Mouse (Mus musculus) myocyte (in vitro differentiated cells): ENCODE measurements around the gene Irf7.

ENCODE experiments used
- CEBPB ChIP-seq: IDR thresholded peaks from 2 replicates; pipeline ENCODE4 v1.6.1; 2011; ENCODE audit warnings: mild to moderate bottlenecking, moderate library complexity; ENCODE audit not compliant: poor library complexity, insufficient read depth, severe bottlenecking
- E2F4 ChIP-seq: IDR thresholded peaks from one replicate; pipeline ENCODE4 v1.6.1; 2011; ENCODE audit warnings: mild to moderate bottlenecking, control low read depth, moderate library complexity; ENCODE audit not compliant: insufficient read depth
- MAX ChIP-seq: IDR thresholded peaks from one replicate; pipeline ENCODE4 v1.6.1; 2011; ENCODE audit warnings: low read depth, mild to moderate bottlenecking, control low read depth
- MYOD1 ChIP-seq, 3 experiments: IDR thresholded peaks; one replicate each; pipeline ENCODE4 v1.6.1; 2011; ENCODE audit warnings: control low read depth in 2 of 3, low read depth in 2 of 3, mild to moderate bottlenecking in 2 of 3, moderate library complexity in 1 of 3; ENCODE audit not compliant: insufficient read length in 2 of 3, control insufficient read depth in 1 of 3
- MYOG ChIP-seq, 3 experiments: IDR thresholded peaks; one replicate each; pipeline ENCODE4 v1.6.1; 2011; ENCODE audit warnings: control low read depth in 2 of 3, low read depth in 2 of 3, mild to moderate bottlenecking in 2 of 3; ENCODE audit not compliant: insufficient read length in 2 of 3, control insufficient read depth in 1 of 3, insufficient read depth in 1 of 3
- POLR2A ChIP-seq: IDR thresholded peaks from one replicate; pipeline ENCODE4 v1.6.1; 2011; ENCODE audit warnings: low read depth, mild to moderate bottlenecking, control low read depth, moderate library complexity; ENCODE audit not compliant: insufficient read length
- POLR2AphosphoS2 ChIP-seq: IDR thresholded peaks from one replicate; pipeline ENCODE4 v1.6.1; 2011; ENCODE audit warnings: low read depth, control low read depth; ENCODE audit not compliant: insufficient read length
- SRF ChIP-seq: IDR thresholded peaks from one replicate; pipeline ENCODE4 v1.6.1; 2011; ENCODE audit warnings: low read depth; ENCODE audit not compliant: control insufficient read depth, insufficient read length
- TCF12 ChIP-seq: IDR thresholded peaks from one replicate; pipeline ENCODE4 v1.6.1; 2011; ENCODE audit warnings: mild to moderate bottlenecking, control low read depth; ENCODE audit not compliant: poor library complexity, insufficient read depth, severe bottlenecking
- USF1 ChIP-seq: IDR thresholded peaks from one replicate; pipeline ENCODE4 v1.6.1; 2011; ENCODE audit warnings: low read depth, mild to moderate bottlenecking, control low read depth, moderate library complexity

DNA sequence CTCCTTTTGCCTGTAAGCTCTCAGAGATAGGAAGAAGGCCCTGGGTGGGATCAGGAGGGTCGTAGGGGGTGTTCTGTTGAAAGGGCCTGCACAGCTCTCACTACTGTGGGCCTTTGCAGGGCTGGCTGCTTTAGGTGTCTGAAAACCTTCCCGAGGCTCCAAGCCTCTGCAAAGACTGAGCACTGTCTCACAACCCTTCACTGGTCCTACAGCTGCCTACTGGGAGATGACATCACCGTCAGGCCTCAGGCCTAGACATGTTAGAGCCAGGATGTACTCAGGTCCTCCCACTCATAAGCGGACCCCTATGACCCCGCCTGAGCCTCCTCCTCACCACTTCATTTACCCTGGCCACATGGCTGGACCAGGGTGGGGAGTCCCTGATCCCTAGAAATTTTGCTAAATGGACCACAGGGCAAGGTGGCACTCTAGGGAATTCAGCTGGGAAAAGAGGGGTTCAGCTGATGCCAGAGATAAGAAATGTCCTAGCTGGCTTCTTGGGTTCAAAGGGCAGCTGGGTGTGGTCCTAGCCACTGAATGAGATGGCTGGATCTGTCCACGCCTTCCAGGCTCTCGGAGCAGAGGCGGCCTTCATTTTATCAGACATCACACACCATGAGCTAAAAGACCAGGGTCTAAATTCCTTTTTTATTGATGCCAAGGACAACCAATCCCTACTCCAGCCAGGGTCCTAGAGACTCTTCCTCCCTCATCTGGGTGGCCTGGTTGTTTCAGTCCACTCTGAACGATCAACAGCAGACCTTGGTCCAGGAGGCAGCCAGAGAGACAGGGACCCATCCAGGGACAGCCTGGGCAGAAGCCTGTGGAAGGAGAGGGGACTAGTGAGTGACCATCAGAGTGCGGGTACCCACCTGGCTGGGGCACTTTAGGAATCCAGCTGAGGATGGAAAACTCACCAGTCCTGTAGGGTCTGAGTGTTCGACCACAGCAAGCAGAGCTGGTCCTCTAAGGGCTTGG lies 11.7 kb upstream of the Irf7 start:
- TF ChIP-seq MYOD1 (IDR thresholded peaks at IDR 0.05; ENCODE audit: control insufficient read depth in 1 of 3, insufficient read length in 2 of 3, low read depth in 2 of 3): no peak
- TF ChIP-seq POLR2A: no peak
- TF ChIP-seq CEBPB: no peak
- TF ChIP-seq MAX: no peak
- TF ChIP-seq POLR2AphosphoS2: no peak
- TF ChIP-seq MYOG (IDR thresholded peaks at IDR 0.05; ENCODE audit: control insufficient read depth in 1 of 3, insufficient read depth in 1 of 3, insufficient read length in 2 of 3, low read depth in 2 of 3): no peak
- TF ChIP-seq SRF: no peak
- no peak for TF ChIP-seq TCF12
- TF ChIP-seq E2F4: no peak
- TF ChIP-seq USF1: no peak
